In genomic region chr6:32949702-32950101, GRCm38 (mm10) we compare ENCODE assay signal across 18 mouse cellular contexts.
DNase-seq lines count a peak whose midpoint lies in the region; ATAC-seq and TF ChIP-seq lines count a peak whose summit lies in the region.
"Had no signal": no experiment of that assay in that cellular context is flagged by ENCODE, and none has a peak within 500 bp of the region (broad histone marks: within the 10 kb centered on the region; RNA-seq: fewer than 3 reads in every experiment).

No protein-coding gene starts in this region.

- no peak overlapping the region for H3K9ac ChIP-seq in forebrain, postnatal 0 days
- H3K9ac ChIP-seq in forebrain, embryonic 13.5 days, result no peak overlapping the region
- H3K9ac ChIP-seq in neural tube, embryonic 13.5 days, result no peak overlapping the region
- H3K9ac ChIP-seq: embryonic facial prominence, embryonic 12.5 days had no signal

- H3K4me3 ChIP-seq in forebrain, postnatal 0 days (ENCODE audit: low read depth, low read length), result no peak overlapping the region
- H3K4me3 ChIP-seq in forebrain, embryonic 13.5 days, result no peak overlapping the region
- no peak overlapping the region for H3K4me3 ChIP-seq in neural tube, embryonic 13.5 days
- no peak overlapping the region for H3K4me3 ChIP-seq in gastrocnemius, adult 2 months
- H3K4me3 ChIP-seq: embryonic facial prominence, embryonic 10.5 days; embryonic facial prominence, embryonic 12.5 days had no signal

- H3K9me3 ChIP-seq in forebrain, postnatal 0 days (ENCODE audit: low read length), result no peaks in the 10 kb centered on the region
- H3K9me3 ChIP-seq in forebrain, embryonic 13.5 days (replicated peaks), result no peaks in the 10 kb centered on the region
- H3K9me3 ChIP-seq in neural tube, embryonic 13.5 days, result no peaks in the 10 kb centered on the region
- H3K9me3 ChIP-seq: embryonic facial prominence, embryonic 10.5 days; embryonic facial prominence, embryonic 12.5 days had no signal

- peak; percentile 45; the same call in 1 of the 2 replicates for ATAC-seq in forebrain, postnatal 0 days
- ATAC-seq in forebrain, embryonic 13.5 days, result no peak
- ATAC-seq in neural tube, embryonic 13.5 days (ENCODE audit: low read depth), result no peak
- ATAC-seq: forebrain, embryonic 14.5 days had no signal

- H3K4me2 ChIP-seq in forebrain, postnatal 0 days (ENCODE audit: low read depth), result no peak overlapping the region
- no peak overlapping the region for H3K4me2 ChIP-seq in forebrain, embryonic 13.5 days
- no peak overlapping the region for H3K4me2 ChIP-seq in neural tube, embryonic 13.5 days
- H3K4me2 ChIP-seq: embryonic facial prominence, embryonic 12.5 days had no signal

- TF ChIP-seq CTCF in forebrain, postnatal 0 days (IDR thresholded peaks at IDR 0.05; ENCODE audit: low read depth), result no peak
- TF ChIP-seq CTCF in gastrocnemius, adult 2 months (IDR thresholded peaks at IDR 0.05), result no peak

- DNase-seq in forebrain, postnatal 0 days, result no peak
- peak; percentile 21 for DNase-seq in layer of hippocampus, adult 9-11 months
- DNase-seq in layer of hippocampus, postnatal 36 days, result no peak
- DNase-seq in neural tube, embryonic 10.5 days (ENCODE audit: extremely low spot score, low spot score), result no peak
- no peak for DNase-seq in gastrocnemius, adult 2 months
- DNase-seq: adrenal gland, adult 2 months; adrenal gland, postnatal 10 days; adrenal gland, postnatal 25 days; cerebellum, adult 11-12 months; cerebellum, adult 2 months; cerebellum, adult 9-10 months; cerebellum, postnatal 10 days; cerebellum, postnatal 25 days had no signal

- no peaks in the 10 kb centered on the region for H3K4me1 ChIP-seq in forebrain, postnatal 0 days (ENCODE audit: insufficient read depth)
- peaks cover 8% of the 10 kb centered on the region; the same call in 1 of the 2 replicates for H3K4me1 ChIP-seq in forebrain, embryonic 13.5 days
- peaks cover 34% of the 10 kb centered on the region for H3K4me1 ChIP-seq in neural tube, embryonic 13.5 days (replicated peaks)
- H3K4me1 ChIP-seq: embryonic facial prominence, embryonic 12.5 days had no signal

- WGBS in forebrain, postnatal 0 days, result 63% methylated on average over 3 of the region's 3 CpGs
- WGBS in forebrain, embryonic 13.5 days, result 64% methylated on average over 3 of the region's 3 CpGs
- WGBS in neural tube, embryonic 13.5 days, result 52% methylated on average over 3 of the region's 3 CpGs

- intact Hi-C loops in gastrocnemius, adult 2 months (cut with DNase I), result no loop called here

- H3K27me3 ChIP-seq in forebrain, postnatal 0 days (ENCODE audit: insufficient read depth, low read length), result no peaks in the 10 kb centered on the region
- no peaks in the 10 kb centered on the region for H3K27me3 ChIP-seq in forebrain, embryonic 13.5 days
- no peaks in the 10 kb centered on the region for H3K27me3 ChIP-seq in neural tube, embryonic 13.5 days
- H3K27me3 ChIP-seq: embryonic facial prominence, embryonic 12.5 days had no signal

- no peaks in the 10 kb centered on the region for H3K36me3 ChIP-seq in forebrain, postnatal 0 days (ENCODE audit: insufficient read depth)
- no peaks in the 10 kb centered on the region for H3K36me3 ChIP-seq in forebrain, embryonic 13.5 days (ENCODE audit: poor library complexity, severe bottlenecking)
- H3K36me3 ChIP-seq in neural tube, embryonic 13.5 days, result no peaks in the 10 kb centered on the region
- H3K36me3 ChIP-seq: embryonic facial prominence, embryonic 10.5 days; embryonic facial prominence, embryonic 12.5 days had no signal

- H3K27ac ChIP-seq in forebrain, postnatal 0 days (ENCODE audit: low read depth, low read length), result no peak overlapping the region
- H3K27ac ChIP-seq in forebrain, embryonic 13.5 days, result no peak overlapping the region
- peak overlapping the region; percentile 13; the same call in 1 of the 2 replicates for H3K27ac ChIP-seq in neural tube, embryonic 13.5 days (replicated peaks)
- no peak overlapping the region for H3K27ac ChIP-seq in gastrocnemius, adult 2 months
- H3K27ac ChIP-seq: embryonic facial prominence, embryonic 10.5 days; embryonic facial prominence, embryonic 12.5 days had no signal
